Mouse (Mus musculus) B cell, adult 2 months (primary cell): ENCODE data around the gene Znrf3.

ENCODE experiments used
- DNase-seq, 2 experiments: peaks; one replicate each; pipeline ENCODE4 v3.0.0; 2022

The Znrf3 gene

DNA sequence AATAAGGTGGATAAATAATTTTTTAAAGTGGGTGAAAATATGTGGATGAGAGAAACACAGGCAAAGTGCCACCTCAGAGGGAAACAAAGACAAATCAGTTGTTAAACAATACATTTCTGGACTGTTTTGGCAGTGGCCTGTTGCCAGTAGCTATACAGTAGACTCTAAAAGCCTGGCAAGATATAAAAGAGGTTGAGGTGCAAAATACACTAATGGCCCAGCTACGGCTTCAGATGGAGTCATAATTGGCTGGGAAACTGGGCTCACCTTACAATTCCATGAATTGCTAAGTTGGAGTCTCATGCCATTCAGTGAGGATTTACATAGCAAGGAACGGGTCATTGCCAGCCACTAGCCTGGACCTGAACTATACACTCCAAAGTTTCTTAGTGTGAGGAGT is 62.0 kb downstream of the Znrf3 start:
- no peak for DNase-seq

- no peak for DNase-seq
Observed at GRCm38 (mm10) chr11:5381226-5381625, 63.4 kb downstream of the Znrf3 start.

DNA sequence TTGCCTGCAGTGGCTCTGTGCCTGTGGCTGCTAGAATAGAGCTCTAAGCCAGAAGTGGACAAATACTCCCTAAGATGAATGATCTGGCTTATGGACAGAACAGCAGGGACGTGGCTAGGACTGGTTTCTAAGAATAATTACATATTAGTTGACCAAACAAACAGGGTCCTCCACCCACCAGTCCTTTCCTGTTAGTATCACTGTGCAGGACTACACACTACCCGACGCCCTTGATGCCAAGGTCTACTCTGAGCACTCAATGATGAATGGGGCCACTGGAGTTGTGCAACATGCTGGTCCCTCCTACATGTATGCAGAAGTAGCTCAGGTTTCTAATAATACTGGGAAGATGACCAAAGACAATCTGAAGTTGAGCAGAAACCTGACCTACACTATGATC is 64.4 kb downstream of the Znrf3 start:
- no peak for DNase-seq

GRCm38 (mm10) chr11:5369176-5369575 is 75.5 kb downstream of the Znrf3 start:
- DNase-seq = peak; percentile 49

- DNase-seq = no peak
Observed at GRCm38 (mm10) chr11:5368492-5368891, 76.2 kb downstream of the Znrf3 start.

- DNase-seq = no peak
Observed at GRCm38 (mm10) chr11:5355266-5355764, 89.3 kb downstream of the Znrf3 start.

DNA sequence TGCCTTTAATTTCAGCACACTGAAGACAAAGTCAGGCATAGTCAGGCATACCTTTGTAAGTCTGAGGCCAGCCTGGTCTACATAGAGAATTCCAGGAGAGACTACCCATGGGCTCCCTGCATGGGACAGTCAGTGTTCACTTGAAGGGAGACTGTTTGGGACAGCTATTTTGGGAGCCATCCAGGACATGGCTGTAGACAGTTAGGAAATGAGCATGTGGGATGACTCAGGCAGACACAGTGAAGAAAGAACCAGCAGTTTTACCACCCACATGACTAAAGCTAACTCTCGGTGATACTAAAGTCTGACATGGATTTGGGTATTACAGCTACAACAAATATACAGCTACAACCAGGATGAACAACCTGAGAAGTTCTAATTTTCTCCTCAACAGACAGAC is 89.9 kb downstream of the Znrf3 start:
- no peak for DNase-seq

- DNase-seq = no peak
Observed at GRCm38 (mm10) chr11:5353032-5353431, 91.6 kb downstream of the Znrf3 start.

DNA sequence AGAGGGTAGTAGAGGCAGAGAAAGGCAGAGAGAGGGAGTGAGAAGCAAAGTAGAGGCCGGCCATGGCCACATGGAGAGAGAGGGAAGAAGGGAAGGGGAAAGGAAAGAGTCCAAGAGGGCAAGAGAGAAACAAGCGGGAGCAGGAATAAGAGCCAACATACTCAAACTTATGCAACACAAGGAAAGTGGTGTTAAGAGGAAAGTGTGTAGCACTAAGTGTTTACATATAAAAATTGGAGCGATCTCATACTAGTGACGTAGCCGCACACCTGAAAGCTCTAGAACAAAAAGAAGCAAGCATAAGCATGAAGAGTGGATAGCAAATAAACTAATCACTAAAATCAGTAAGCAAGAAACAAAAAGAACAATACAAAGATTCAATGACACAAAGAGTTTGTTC is 95.2 kb downstream of the Znrf3 start:
- DNase-seq = no peak

DNA sequence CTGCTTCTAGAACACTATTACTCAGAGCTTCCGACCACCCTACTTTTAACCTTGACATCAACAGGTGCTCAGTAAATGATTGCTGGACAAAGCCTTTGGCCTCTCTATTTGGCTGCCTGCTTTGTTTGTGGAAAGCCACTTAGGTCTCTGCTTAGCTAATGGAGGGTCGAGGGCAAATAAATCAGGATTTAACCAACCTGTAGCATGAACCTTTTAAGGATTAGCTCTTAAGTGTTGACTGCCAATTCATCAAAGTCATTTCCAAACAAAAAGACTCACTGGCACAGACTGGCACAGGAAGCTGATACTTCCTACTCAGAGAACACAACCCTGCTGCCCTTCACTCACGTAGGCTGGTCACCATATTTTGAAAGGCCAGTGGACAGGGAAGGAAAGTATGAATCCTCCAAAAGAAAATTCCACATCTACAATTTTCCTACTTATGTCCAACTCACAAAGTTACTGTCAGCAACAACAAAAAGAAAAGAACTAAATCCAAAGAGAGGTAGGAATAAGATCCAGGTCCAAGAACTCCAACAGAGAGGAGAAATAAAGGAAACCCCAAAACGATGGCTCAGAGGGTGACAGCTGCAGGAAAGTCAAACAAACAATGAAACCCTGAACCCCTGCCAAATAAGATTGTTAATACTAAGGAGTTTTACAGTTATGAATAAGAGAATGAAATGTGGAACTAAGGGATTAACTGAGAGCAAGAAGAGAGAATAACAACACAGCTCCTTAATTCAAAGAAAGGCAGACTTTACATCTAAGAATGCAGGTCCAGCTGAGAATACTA is 97.6 kb downstream of the Znrf3 start:
- no peak for DNase-seq

DNA sequence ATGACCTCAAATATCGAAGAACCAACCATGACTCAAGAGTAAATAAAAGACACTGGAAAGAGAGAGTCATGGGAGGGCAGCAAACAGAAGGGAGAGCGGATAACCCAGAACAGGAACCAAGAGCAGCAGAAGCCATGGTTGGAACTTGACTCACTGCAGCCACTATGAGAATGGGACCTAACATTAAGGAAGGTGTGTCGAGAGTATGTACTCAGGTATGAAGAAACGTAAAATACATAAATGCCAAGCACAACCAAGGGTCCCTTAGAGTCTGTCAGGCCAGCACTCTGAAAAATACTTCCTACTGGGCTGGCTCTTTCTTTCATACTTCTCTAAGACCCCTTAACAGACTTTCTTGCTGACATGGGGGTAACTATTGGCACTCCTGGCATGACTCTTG is 100.9 kb downstream of the Znrf3 start:
- DNase-seq = no peak

DNA sequence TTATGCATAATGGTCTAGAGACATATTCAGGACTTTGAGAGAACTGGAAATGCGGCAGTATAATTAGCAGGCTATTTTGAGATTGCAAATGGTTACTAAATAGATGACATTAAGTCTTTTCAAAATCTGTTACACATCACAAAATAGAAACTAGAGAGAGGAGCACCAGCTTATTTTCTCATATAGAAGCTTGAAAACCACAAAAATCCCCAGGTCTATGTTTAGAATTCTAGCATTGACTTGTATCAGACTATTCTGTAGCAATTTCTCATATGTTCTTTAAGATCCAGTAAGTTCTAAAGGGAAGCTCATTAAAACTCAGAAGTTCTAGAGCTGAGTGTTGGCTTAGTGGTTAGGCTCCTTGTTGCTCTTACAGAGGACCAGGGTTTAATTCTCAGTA is 104.9 kb downstream of the Znrf3 start:
- no peak for DNase-seq

- no peak for DNase-seq
Observed at GRCm38 (mm10) chr11:5336852-5337251, 107.8 kb downstream of the Znrf3 start.

DNA sequence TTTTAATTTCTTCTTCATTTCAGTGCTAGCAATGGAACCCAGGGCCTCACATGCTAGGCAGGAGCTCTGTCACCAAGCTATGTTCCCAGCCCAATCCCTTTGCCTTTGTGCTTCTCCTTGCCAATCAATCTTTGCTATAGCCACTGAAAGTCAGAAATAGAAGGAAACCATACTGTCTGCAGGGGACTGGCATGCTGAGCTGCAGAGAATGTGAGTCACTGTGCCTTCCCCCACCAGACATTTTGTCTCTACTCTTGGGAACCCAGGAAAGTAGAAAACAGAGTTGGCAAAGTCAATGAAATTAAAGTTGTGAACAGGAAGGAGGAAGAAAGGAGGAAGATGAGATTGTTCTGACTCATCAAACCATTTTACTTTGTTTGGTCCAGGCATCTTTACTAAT is 108.4 kb downstream of the Znrf3 start:
- no peak for DNase-seq

DNA sequence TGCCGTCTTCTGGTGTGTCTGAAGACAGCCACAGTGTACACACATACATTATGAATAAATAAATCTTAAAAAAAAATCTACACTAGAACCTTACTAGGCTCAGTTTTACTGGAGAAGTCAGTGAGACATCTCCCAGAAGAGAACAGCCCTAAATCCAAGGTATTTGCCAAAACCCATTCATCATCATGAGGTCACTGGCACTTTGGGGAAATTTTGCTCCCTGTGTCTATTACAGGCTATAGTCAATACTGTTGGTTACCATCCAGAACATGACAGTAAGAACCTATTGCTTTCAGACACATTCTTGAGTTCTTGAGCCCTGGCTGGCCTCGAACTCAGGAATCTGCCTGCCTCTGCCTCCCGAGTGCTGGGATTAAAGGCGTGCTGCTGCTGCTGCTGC is 113.8 kb downstream of the Znrf3 start:
- no peak for DNase-seq

- peak in 1 of 2 experiments; percentile 6 for DNase-seq
Observed at GRCm38 (mm10) chr11:5327693-5328092, 117.0 kb downstream of the Znrf3 start.

- no peak for DNase-seq
Observed at GRCm38 (mm10) chr11:5326252-5326651, 118.4 kb downstream of the Znrf3 start.

- DNase-seq = no peak
Observed at GRCm38 (mm10) chr11:5325217-5325616, 119.4 kb downstream of the Znrf3 start.

- DNase-seq = no peak
Observed at GRCm38 (mm10) chr11:5324296-5324695, 120.4 kb downstream of the Znrf3 start.

DNA sequence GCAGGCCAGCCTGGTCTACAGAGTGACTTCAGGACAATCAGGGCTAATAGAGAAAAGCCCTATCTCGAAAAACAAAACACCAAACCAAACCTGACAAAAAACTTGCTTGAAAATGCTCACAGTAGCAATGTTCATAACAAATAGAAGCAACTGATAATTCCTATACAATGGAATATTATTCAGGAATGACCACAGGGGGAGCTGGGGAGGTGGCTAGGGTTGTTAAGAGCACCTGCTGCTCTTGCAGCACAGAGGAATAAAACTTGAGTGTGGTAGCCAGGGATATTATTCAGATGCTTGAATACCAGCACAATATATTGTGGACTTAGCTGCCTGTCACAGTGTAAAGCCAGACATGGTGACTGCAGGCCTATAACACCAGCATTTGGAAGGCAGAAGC is 123.0 kb downstream of the Znrf3 start:
- DNase-seq = no peak

GRCm38 (mm10) chr11:5318976-5319375 is 125.7 kb downstream of the Znrf3 start:
- no peak for DNase-seq

DNA sequence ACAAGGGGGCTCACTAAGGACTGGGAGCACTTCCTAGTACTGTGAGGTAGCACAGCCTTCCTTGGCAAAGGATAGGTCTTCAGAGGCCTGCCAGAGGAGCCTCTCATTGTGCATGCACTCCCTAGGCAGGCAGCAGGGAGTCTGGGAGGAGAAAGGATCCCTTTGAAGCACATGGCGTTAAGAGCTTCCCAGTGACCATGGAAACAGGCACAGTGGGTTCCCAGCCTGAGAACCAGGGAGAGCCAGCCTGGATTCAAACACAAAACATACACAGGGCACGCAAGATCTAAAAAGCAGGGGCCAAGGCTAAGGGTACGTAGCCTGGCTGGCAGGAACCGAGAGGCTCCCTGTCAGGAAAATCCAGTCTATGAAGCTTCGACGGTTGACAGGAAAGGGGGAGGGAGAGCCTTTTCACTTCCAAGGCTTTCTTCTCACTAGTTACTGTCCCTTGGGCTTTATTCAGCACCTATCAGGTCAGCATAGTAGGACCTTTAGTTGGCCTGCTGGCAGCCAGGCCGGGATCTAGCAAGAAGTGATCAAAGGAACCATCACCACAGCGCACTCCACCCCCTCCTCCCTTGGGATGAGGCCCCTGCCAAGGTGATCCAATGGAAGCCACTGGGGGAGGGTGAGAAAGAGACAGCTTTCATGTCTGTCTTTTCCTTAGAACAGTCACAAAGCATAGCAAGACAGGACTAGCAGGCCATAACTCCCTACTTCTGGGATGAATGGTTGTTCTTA is 126.4 kb downstream of the Znrf3 start:
- no peak for DNase-seq

DNA sequence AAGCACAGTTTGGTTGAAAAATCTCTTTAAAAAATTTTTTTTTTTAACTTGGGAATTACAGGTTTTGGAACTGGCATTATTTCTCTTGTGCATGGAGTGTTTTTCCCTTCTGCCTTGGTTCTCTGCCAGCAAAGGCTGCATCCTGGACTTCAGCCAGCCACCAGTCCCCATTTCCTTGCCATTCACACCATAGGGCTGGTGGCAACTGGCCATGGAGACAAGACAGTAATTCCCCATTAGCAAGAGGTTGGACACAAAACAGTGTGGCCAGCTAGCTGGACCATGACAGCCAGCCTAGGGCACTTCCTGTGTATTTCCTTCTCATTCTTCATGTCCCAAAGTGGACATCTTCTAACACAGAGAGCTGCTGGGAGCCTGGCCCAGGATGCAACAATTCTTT is 129.9 kb downstream of the Znrf3 start:
- no peak for DNase-seq

GRCm38 (mm10) chr11:5314330-5314741 is 130.3 kb downstream of the Znrf3 start:
- no peak for DNase-seq
